ENCODE assay signal across 10 mouse cellular contexts in genomic region chrX:70161011-70161410, GRCm38 (mm10).
A peak's percentile ranks its signal among the peaks of the same experiment; 100 is the strongest.
DNase-seq lines count a peak whose midpoint lies in the region; ATAC-seq and TF ChIP-seq lines count a peak whose summit lies in the region.
"Had no signal": no experiment of that assay in that cellular context is flagged by ENCODE, and none has a peak within 500 bp of the region (broad histone marks: within the 10 kb centered on the region; RNA-seq: fewer than 3 reads in every experiment).

No protein-coding gene starts in this region.

- no peaks in the 10 kb centered on the region for H3K9me3 ChIP-seq in hindbrain, embryonic 10.5 days
- H3K9me3 ChIP-seq in hindbrain, embryonic 12.5 days (replicated peaks): no peaks in the 10 kb centered on the region
- no peaks in the 10 kb centered on the region for H3K9me3 ChIP-seq in midbrain, postnatal 0 days (ENCODE audit: low read length)
- H3K9me3 ChIP-seq: hindbrain, embryonic 15.5 days; midbrain, embryonic 12.5 days had no signal

- ATAC-seq in hindbrain, embryonic 12.5 days (ENCODE audit: low FRiP score): no peak
- ATAC-seq in midbrain, postnatal 0 days (ENCODE audit: low FRiP score): no peak
- ATAC-seq in granulocyte monocyte progenitor cell, adult 5-6 weeks (replicated peaks; ENCODE audit: poor library complexity, severe bottlenecking): no peak

- no peaks in the 10 kb centered on the region for H3K4me1 ChIP-seq in hindbrain, embryonic 10.5 days (replicated peaks)
- H3K4me1 ChIP-seq in hindbrain, embryonic 12.5 days: no peaks in the 10 kb centered on the region
- no peaks in the 10 kb centered on the region for H3K4me1 ChIP-seq in midbrain, postnatal 0 days (ENCODE audit: insufficient read depth, low read length)
- H3K4me1 ChIP-seq: hindbrain, embryonic 15.5 days; midbrain, embryonic 12.5 days had no signal

- H3K36me3 ChIP-seq in hindbrain, embryonic 10.5 days: no peaks in the 10 kb centered on the region
- H3K36me3 ChIP-seq in hindbrain, embryonic 12.5 days: no peaks in the 10 kb centered on the region
- H3K36me3 ChIP-seq in midbrain, postnatal 0 days (ENCODE audit: insufficient read depth, low read length): no peaks in the 10 kb centered on the region
- H3K36me3 ChIP-seq: hindbrain, embryonic 15.5 days; midbrain, embryonic 12.5 days had no signal

- no peak overlapping the region for H3K27ac ChIP-seq in hindbrain, embryonic 10.5 days
- no peak overlapping the region for H3K27ac ChIP-seq in hindbrain, embryonic 12.5 days
- no peak overlapping the region for H3K27ac ChIP-seq in midbrain, postnatal 0 days (ENCODE audit: low read depth, low read length)
- H3K27ac ChIP-seq: hindbrain, embryonic 15.5 days; midbrain, embryonic 12.5 days had no signal

- intact Hi-C loops in gastrocnemius, postnatal 14 days (cut with DNase I; ENCODE audit: low total_unique reads): no loop called here

- no peak overlapping the region for H3K9ac ChIP-seq in hindbrain, embryonic 12.5 days
- no peak overlapping the region for H3K9ac ChIP-seq in midbrain, postnatal 0 days (replicated peaks; ENCODE audit: low read length, poor library complexity, severe bottlenecking)
- H3K9ac ChIP-seq: hindbrain, embryonic 15.5 days; midbrain, embryonic 12.5 days had no signal

- H3K4me2 ChIP-seq in hindbrain, embryonic 12.5 days (replicated peaks): no peak overlapping the region
- no peak overlapping the region for H3K4me2 ChIP-seq in midbrain, postnatal 0 days (ENCODE audit: low read depth, low read length, poor library complexity, severe bottlenecking)
- H3K4me2 ChIP-seq: hindbrain, embryonic 15.5 days; midbrain, embryonic 12.5 days had no signal

- peak; percentile 8 for DNase-seq in hindbrain, embryonic 10.5 days (ENCODE audit: low spot score)
- peak; percentile 59 for DNase-seq in Muller cell, postnatal 12 days (ENCODE audit: inconsistent ontology term)
- DNase-seq in cerebellum, adult 9-11 months: peak; percentile 6
- DNase-seq in layer of hippocampus, adult 18-20 months (ENCODE audit: low spot score in 2 of 2): peak; percentile 3 to 39
- DNase-seq in midbrain, postnatal 0 days (ENCODE audit: low spot score): peak; percentile 65
- DNase-seq in gastrocnemius, postnatal 14 days: no peak

- no peak overlapping the region for H3K4me3 ChIP-seq in hindbrain, embryonic 10.5 days
- no peak overlapping the region for H3K4me3 ChIP-seq in hindbrain, embryonic 12.5 days
- no peak overlapping the region for H3K4me3 ChIP-seq in midbrain, postnatal 0 days (ENCODE audit: low read depth, low read length)
- H3K4me3 ChIP-seq: hindbrain, embryonic 15.5 days; midbrain, embryonic 12.5 days had no signal

- WGBS in hindbrain, embryonic 10.5 days: 19% methylated on average over 4 of the region's 4 CpGs
- WGBS in hindbrain, embryonic 12.5 days: 18% methylated on average over 4 of the region's 4 CpGs
- 10% methylated on average over 4 of the region's 4 CpGs for WGBS in midbrain, postnatal 0 days

- TF ChIP-seq CTCF in midbrain, postnatal 0 days (IDR thresholded peaks at IDR 0.05): peak; percentile 79

- no peaks in the 10 kb centered on the region for H3K27me3 ChIP-seq in hindbrain, embryonic 10.5 days (ENCODE audit: insufficient read depth, poor library complexity, severe bottlenecking)
- H3K27me3 ChIP-seq in hindbrain, embryonic 12.5 days: no peaks in the 10 kb centered on the region
- H3K27me3 ChIP-seq in midbrain, postnatal 0 days (ENCODE audit: insufficient read depth, low read length): no peaks in the 10 kb centered on the region
- H3K27me3 ChIP-seq: hindbrain, embryonic 15.5 days; midbrain, embryonic 12.5 days had no signal
